Mouse (Mus musculus) mature B cell (primary cell): ENCODE measurements around the gene Faf1.

Experiments used
- in situ Hi-C: fragments of 300-500 bp; cut with MboI; formaldehyde crosslinking; loops from 2 replicates; pipeline ENCODE4 v1.14.3; 2019

Faf1 gene

DNA sequence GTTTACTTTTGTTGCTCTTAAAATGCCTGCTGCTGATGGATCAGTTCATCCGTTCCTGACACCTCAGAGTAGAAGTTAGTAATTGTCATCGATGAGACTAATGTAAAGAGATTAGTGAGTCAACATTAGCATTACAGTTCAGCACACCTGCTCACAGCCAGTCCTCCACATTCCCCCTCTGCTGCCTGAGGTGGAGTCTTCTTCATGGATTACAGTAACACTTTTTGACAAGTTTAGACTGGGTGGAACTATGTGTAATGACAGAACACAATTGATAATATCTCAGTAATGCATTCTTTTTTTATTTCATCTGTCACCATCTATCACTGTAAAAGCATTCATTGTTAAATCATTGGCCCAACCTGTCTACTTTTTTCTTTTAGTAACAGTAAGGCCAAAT, 224.7 kb downstream of the Faf1 start:
- in situ Hi-C loops, result no loop called here

DNA sequence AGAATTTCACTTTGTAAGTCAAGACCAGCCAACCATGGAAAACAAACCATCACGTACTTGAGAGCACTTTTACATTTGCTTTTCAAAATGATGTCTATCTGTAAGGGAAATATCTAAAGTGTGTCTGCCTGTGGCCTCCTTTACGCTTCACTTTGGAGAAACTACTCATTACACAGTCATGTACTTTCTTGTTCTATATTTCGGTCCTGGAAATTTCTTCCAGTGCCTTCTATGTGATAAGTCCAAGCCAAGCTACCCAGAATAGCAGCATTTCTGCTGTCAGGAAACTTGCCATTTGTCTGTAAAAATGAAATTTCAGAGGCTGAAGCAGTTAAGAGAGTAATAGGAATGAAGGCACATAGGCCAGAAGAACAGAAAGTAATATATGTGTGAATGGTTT, 228.1 kb downstream of the Faf1 start:
- in situ Hi-C loops, result no loop called here

DNA sequence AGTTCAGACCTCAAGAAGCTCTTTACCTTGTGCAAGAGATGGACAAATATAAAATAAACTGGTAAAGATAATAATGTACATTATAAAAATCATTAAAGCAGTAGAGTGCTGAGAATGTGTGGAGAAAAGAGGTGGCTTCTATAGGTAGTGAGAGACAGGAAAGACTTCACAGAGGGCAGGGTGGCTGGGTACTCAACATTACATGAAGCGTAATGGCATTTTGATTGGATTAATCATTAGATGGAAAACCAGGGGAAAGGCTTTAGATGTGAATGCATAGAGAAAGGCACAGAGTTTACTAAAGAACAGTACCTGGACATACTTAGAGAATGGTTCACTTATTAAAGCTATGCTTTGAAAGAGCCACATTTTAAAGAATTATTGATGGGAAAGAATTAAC, 252.7 kb downstream of the Faf1 start:
- in situ Hi-C loops, result no loop called here

GRCm38 (mm10) chr4:109930445-109930844, 254.1 kb downstream of the Faf1 start:
- in situ Hi-C loops, result no loop called here

DNA sequence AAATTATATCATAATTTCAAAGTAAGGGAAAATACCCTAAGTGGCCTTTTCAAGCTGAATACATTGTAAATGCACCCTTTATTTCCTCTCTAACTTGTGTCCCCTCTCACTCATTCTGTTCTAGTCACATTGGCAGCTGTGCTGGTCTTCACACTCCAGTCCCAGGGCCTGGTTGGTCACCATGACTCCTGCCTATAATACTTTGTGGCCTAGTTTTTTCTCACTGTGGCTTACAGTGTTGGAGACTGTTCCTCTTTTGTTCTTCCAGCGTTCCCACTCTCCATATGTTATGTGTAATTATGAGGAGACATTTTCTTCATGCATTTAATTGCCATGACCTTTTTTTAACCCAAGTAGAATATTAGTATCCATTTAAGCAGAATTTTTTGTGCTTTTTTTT, 254.5 kb downstream of the Faf1 start:
- in situ Hi-C loops, result no loop called here

DNA sequence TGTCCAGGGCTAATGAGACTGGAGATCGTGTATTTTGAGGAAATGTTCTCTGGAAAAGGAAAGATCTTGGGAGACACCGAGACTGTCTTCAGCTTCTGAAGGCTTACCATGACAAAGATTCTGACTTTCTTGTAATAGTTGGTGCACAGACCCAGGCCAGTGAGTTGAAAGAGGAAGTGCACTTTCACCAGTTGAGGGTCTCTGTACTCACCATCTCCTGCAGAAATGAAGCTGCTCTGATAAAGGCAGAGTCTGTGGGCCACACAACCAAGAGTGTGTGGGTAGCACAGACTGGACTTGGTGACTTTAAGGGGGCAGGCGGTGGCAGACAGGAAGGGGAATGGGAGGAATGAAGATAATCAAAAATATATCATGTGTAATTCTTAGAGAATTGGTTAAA, 260.2 kb downstream of the Faf1 start:
- in situ Hi-C loops, result no loop called here

GRCm38 (mm10) chr4:109939291-109939690, 262.9 kb downstream of the Faf1 start:
- in situ Hi-C loops, result no loop called here

GRCm38 (mm10) chr4:109945554-109945953, 269.2 kb downstream of the Faf1 start:
- in situ Hi-C loops, result no loop called here

- in situ Hi-C loops, result no loop called here
These were observed 272.9 kb downstream of the Faf1 start for GRCm38 (mm10) chr4:109949307-109949706.

- in situ Hi-C loops, result no loop called here
These were observed 277.1 kb downstream of the Faf1 start for GRCm38 (mm10) chr4:109953509-109953908.

- in situ Hi-C loops, result no loop called here
These were observed 284.0 kb downstream of the Faf1 start for GRCm38 (mm10) chr4:109960201-109960935.

GRCm38 (mm10) chr4:109963570-109964279, 287.3 kb downstream of the Faf1 start:
- in situ Hi-C loops, result no loop called here

- in situ Hi-C loops, result no loop called here
These were observed 293.2 kb downstream of the Faf1 start for GRCm38 (mm10) chr4:109969561-109969960.

DNA sequence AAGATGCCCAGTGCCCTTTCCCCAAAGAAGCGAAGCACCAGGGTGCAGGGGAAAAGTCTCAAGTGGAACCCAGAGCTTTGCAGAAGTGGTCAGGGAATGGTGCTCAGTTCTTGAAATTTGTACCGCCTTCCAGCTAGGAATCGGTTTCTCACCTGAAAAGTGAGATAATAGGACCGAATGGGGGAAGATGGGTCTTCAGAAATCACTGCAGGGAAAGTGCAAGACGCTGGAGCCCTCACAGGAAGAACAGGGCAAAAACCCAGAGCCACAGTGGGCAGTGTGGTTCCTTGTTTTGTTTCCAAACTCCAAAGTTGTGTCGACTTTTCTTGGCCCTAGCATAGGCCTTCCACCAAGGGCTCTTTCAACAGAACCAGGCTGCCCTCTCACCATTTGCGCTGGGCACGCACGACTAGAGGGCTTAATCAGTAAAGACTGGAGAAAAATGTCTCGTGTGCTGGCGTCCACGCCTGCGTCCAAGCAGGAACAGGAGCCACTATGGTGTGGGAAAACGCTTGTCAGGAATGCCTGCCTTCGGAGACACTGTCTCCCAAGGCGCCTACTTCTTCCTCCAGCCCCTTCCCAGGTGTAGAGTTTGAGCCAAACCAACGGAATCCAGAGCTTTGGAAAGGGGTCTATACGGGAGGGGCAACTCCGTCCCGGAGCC, 297.7 kb downstream of the Faf1 start:
- in situ Hi-C loops, result no loop called here

GRCm38 (mm10) chr4:109974655-109975380, 298.4 kb downstream of the Faf1 start:
- in situ Hi-C loops, result no loop called here

DNA sequence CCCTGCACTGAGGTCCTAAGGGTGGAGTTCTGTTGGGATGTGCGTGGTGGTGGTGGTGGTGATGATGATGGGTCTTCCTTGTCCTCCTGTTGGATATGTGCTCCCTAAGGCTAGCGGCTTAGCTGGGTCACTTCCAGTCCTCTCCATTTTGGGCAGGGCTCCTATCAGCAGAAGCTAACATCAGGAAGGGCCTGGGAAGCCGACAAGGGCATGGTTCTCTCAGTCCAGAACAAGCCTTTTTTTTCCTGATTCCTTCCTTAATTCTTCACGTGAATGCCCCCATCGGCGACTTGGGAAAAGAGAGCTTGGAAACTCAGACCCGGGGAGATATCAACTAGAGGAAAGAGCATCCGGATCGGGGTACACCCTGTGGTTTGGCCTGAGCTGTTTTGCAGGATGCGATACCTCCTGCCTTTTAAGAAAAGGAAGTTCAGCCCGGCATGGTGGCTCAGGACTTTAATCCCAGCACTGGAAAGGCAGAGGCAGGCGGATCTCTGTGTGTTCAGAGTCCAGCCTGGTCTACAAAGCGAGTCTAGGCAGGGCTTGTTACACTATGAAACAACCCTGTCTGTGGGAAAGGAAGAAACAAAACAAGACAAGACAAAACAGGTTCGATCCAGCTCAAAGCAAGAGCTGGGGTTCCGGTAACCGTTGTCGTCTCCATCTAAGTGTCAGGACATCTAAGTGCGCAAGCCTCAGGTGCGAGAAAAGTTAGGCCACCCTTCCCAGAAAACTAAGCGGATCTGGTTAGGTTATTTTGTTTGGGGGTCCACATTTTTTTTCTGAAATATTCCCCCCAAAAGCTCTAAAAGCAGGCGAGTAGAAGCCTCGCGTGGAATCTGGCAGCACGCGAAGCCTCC, 299.2 kb downstream of the Faf1 start:
- in situ Hi-C loops, result no loop called here

DNA sequence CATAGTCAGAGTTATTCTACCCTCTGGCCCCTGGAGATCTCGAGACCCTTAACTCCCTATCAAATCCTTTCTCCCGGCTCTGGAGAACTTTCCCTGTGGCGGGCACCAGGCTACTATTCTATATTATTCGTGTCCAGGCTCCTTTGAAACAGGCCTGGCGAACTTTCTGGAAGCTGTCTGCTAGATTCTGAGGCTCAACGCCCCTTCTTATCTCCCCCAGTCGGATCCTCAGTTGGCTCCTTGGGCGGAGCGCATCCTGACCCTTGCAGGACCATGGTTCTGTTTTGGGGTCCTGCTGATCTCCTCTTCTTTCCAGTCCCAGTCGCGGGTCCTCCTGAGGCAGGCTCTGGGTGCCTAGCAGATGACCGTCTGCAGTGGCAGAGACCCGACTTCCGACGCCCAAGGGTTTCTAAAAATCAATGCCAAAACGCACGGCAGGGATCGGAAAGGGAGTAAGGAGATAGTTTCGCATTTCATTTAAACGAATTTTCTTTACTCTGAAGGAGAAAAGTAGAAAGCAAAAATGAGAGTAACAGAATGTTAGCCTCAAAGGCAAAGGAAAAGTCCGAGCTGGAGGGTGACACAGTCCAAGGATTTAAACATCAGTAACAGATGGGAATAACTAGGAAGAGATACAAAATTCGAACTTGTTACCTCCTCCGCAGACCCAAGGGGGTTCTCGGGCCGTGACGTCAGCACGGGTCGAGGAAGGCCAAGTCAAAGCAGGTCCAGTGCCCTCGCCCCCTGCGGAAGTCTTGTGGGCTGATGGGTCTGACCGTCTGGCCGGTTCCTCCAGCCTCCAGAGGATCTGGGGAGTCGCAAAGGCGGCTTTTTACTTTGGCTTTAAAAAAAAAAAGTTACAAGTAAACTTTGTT, 300.1 kb downstream of the Faf1 start:
- in situ Hi-C loops, result no loop called here

- in situ Hi-C loops, result no loop called here
These were observed 301.0 kb downstream of the Faf1 start, which contains the start of gene Dmrta2 for GRCm38 (mm10) chr4:109977148-109978067. Gene Dmrta2 (plus strand): TSS chr4:109978053.
